Mouse (Mus musculus): ENCODE results near the gene Habp4.

The Habp4 gene

DNA sequence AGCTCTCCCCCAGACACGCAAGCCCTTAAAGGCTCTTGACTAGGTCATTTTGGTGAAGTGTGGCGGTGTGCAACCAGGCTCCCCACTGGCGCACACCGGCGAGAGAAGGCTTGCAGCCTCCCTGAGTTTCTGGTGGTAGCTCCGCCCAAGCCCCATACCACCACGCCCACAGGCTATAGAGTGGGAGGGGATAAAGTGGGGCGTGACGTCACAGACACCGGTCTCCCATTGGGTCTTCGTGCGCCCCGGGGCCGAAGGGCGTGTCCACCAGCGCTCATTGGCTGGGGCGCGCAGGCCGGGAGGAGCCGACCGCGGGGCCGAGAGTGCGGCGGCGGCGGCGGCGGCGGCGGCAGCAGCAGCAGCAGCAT, at the start of gene Habp4:
Habp4 (plus strand) TSS at position 277 of the 368 bp plus-strand sequence.
- DNase-seq (ENCODE audit: extremely low spot score) = peak; percentile 98

DNA sequence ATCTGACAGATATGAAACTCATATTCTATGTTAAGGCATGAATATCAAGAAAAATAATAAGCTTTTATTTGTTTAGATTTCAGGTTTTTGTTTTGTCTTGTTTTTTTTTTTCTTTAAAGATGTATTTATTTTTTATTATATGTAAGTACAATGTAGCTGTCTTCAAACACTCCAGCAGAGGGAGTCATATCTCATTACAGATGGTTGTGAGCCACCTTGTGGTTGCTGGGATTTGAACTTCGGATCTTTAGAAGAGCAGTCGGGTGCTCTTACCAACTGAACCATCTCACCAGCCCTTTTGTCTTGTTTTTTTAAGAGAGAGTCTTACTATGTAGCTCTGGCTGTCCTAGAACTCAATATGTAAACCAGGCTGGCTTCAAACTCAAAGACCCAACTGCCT, 44.2 kb upstream of the Habp4 start:
- no peak for DNase-seq (ENCODE audit: extremely low spot score)

DNA sequence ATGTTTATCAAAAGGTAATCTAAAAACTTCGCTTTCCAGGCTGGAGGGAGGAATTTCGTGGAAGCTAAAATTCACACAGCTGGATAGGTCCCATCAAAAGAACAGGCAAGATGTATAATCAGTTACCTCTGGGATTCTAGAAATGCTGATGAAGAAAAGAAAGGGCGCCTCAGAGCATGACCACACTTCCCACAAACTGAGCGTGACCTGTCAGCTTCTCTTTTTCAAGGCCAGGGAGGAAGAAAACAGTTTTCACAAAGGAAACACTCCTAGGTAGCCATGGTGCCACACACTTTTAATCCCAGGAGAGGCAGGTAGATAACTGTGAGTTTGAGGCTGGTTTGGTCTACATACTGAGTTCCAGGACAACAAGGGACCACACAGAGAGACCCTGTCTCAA, 40.9 kb upstream of the Habp4 start:
- no peak for DNase-seq (ENCODE audit: extremely low spot score)

DNA sequence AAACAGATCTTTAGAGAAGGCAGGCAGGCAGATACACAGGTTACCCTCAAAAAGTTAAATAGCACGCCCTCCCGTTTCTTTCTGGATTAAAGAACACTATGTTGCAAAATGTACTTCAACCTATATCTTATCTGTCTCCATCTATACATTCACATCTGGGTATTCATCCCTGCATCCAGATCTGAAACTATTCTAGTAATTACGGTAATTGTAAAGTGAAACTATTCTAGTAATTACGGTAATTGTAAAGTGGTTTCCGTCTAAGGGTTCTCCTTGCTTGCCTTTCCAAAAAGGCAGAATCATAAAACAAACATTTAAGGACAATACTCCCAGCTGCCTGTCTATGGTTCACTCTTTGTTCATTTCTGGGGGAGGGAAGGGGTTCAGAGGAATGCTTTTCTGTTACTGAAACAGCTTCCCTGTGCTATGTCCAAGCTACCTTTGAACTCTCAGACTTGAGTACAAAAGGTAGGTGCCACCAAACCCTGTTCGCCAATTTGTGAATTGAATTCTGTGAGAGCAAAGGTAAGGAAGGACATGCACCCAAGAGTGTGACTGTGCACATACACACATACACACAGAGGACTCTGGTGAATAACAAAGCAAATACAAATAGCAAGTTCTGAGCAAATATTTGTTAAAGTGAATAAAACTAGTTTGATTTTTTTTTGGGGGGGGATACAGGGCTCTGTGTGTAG, 38.0 kb upstream of the Habp4 start:
- no peak for DNase-seq (ENCODE audit: extremely low spot score)

DNA sequence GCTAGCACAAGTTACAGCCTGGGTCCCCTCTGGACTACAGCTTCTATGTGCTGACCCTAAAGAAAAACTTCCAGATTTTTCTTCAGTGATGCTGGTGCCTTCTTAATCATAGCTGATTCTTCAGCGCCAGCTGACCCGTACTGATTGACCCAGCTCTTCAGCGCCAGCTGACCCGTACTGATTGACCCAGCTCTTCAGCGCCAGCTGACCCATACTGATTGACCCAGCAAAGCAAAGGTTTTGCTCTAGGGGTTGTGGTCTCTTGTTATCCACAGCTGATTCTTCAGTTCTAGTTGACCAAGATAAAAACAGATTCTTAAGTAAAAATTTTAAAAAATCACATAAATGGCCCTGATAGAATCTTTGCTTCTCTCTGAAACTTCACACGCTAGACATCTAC, 36.7 kb upstream of the Habp4 start:
- DNase-seq (ENCODE audit: extremely low spot score) = no peak

DNA sequence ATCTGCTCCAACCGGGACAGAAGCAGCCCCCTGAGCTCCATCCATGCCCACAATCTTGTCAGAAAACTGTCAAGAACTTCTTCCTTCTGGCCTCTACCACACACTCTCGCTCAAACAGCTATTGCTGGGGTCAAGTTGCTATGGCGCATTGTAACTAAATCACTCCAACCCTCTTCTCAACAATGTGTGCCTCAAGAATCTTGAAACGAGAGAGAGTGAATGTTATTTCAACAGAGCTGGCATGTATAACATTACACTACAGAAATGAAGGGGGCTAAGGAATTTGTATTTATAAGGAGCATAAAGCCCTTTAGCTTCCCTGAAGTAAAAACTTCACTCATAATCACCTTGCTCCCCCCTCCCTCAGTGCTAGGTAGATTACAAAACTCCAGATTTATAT, 35.3 kb upstream of the Habp4 start:
- DNase-seq (ENCODE audit: extremely low spot score) = no peak

DNA sequence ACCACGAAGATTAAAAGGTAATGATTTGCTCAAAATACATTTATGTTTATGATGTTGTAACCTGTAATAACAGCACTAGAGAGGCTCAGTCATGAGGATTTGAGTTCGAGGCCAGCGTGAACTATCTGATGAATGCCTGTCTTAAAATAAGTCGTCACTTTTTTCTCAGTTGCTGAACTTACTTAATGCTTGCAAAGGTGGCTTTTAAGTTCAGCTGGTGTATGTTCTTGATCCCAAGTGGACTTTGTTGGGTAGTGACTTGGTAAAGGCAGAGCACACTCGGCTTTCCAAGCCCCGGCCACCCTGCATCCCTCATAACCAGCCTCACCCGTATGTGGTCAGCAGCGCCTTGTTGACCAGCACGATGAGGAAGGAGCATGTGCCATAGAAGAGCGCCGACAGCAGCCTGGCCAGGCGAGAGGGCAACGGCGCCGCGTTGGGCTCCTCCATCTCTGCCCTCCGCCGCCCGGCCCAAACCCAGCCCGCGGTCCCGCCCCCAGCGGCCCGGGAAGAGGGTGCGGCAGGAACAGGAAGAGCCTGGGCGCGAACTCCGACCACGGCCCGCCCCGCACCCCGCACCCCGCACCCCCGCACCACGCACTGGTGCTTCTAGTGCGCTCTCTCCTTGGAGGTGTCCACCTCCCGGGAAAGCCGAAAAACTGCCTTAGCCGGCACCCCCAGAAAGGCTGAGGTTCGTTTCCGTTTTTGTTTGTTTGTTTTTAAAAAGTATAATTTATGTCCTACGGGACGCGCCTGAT, 32.6 kb upstream of the Habp4 start, which contains the start of gene Slc35d2:
Slc35d2 (minus strand) TSS at position 511 of the 758 bp plus-strand sequence.
- peak; percentile 56 for DNase-seq (ENCODE audit: extremely low spot score)

DNA sequence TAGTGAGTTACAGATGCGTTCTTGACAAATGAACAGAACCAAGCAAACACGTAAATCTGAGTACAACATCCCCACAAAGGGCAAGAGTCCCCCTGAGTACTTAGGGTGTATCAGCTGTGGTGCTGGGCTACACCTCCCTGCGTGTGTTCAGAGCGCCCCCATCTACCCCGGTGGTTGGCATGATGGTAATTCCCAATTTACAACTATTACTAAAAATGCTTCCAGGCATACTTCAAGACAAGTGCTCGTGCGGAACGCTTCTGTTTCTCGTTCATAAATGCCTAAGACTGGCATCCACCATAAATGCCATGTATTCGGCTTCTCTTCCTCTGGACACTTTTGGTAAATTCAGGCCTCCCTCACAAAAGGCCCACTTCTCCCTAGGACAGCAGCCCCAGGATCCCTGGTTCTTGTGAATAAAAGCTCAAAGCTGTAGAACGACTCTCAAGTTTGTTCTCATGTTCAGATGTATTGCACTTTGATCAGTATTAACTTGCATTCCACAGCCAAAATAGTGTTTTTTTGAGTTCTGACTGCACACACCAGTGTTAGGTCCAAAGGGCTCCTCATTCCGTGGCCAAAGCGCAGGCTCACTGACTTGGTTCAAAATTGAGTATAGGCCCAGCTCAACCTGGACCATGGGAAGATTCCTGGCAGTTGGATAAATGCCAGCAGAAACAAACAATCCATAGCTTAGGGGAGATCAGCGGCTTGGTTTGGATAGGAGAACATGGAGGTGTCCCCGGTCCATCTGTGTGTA, 31.8 kb upstream of the Habp4 start:
- DNase-seq (ENCODE audit: extremely low spot score) = peak; percentile 46

DNA sequence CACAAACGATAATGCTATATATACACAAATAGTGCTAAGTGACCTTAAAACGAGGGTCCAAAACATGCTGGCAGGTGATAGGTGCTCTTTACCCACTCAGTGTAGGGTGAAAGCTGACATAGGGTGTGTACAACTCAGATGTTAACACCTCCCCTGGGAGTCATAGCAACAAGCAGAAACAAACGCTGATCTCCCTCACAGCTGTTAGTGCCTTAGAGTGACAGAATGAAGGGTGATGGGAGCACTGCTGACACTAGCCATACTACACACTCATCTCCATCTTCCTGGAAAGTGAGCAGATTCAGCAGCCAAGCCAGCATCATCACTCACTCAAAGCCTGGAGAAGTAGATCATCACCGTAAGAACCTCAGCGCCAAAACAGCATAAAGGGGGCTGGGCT, 11.5 kb upstream of the Habp4 start:
- DNase-seq (ENCODE audit: extremely low spot score) = no peak

DNA sequence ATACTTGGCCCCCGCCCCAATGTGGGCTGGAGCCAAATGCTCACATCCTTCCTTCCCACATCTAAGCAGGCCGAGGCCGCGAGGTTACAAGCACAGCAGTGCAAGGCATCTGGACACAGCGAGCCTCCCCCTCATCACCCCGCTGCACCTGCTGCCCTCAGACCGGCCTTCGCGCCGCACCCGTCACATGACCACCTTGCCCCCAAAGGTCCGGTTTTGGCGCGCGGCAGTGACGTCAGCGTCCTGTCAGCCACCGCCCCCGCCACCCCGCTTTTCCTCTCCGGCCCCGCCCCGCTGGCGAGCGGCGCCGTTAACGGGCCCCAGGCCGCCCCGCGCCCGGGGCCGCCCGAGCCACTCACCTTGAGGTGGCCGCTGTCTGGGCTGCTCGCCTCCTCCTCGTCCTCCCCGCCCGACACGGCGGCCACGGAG, 9.4 kb upstream of the Habp4 start:
- peak; percentile 87 for DNase-seq (ENCODE audit: extremely low spot score)

DNA sequence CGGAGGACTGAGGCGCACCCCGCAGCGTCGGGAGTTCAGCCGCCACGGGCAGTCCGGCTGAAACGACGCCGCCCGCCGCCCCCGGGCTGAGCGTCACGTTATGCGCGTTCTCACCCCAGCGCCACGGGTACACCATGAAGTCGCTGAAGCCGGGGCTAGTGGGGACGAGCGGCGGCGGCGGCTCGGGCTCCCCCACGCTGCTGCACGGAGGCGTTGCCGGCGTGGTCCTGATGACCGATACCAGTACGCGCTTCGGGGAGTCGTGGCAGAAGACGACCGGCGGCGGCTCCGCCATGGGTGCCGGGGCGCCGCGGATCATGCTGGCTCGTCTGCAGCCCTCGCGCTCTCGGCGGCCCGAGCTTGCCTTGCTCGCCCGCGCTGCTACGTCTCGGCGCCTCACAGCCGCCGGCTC, 8.9 kb upstream of the Habp4 start:
- no peak for DNase-seq (ENCODE audit: extremely low spot score)

DNA sequence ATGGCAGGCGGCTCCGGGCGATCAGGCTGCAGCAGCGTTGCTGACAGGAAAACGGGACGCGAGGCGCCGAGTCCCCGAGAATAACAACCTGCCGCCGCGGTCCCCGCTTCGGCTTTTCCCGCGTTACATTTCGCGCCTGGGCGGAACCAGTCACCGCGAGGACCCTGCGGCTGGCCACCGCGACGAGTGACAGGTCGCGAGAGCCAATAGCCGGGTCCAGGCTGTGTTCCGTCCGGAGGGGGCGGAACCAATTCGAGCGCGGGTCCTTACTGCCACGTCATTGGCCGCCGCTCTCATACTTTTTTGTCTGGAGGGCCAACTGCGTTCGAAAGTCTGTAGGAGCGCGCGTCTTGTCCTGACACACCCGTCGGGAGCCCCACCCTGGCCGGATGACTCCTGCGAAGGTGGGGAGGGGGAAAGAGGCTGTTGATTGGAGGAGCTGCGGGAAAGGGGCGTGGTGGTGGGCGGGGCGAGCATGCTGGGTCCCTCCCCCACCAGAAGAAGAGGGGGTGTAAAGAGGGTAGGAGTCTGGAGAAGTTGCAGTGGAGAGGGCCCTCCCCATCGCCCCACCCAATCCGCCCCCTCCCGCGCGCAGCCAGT, 8.4 kb upstream of the Habp4 start, which contains the start of gene Zfp367:
Zfp367 (minus strand) TSS at position 120 of the 600 bp plus-strand sequence.
- DNase-seq (ENCODE audit: extremely low spot score) = peak; percentile 99

DNA sequence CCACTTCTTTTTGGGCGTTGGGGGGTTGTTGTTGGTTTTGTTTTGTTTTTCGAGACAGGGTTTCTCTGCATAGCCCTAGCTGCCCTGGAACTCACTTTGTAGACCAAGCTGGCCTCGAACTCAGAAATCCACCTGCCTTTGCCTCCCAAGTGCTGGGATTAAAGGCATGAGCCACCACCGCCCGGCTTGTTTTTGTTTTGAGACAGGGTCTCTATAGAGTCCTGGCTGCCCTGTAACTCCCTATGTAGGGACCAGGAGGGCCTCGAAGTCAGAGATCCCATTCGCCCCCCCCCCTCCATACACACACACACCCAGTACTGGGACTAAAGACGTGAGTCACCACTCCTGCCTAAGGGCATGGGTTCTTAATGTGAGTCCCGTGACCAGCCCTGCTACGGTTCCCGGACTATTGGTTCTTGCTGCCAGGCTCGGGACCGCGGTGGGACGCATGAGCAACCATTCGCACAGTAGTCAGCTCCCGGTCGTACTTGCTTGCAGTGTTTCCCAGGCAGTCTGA, 7.8 kb upstream of the Habp4 start:
- peak; percentile 71 for DNase-seq (ENCODE audit: extremely low spot score)

DNA sequence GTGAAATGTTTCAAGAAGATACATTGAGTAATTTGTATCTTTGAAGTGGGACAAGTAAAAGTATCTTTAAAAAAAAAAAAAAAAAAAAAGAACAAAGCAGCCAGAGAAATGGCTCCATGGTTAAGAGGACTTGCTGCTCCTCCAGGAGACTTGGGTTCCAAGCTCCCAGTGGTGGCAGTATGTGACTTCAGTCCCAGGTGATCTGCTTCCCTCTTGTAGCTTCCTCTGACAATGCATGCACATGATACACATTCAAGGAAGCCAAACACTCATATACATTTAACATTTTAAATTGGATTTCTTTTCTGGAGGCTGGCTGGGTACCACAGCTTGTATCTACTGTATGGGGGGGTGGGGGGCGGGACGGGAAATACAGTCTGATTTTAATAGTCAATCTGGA, 7.0 kb upstream of the Habp4 start:
- no peak for DNase-seq (ENCODE audit: extremely low spot score)

DNA sequence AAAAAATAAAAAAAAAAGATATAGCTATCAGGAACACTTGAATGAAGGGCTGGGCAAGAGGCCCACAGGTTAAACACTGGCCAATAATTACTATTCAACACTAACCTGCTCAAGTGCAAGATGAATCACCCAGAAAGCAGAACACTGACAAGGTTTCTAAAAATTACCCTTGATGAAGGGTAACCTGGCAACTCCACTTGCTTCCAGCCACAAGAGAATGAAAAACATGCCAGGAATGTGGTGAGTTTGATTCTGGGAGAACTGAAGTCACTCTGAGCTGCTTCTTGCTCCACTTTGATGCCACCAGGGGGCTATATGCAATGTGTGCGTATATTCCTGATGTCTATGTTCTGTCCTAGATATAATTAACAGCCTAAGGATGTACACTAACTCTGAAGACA, 6.5 kb upstream of the Habp4 start:
- peak; percentile 58 for DNase-seq (ENCODE audit: extremely low spot score)

DNA sequence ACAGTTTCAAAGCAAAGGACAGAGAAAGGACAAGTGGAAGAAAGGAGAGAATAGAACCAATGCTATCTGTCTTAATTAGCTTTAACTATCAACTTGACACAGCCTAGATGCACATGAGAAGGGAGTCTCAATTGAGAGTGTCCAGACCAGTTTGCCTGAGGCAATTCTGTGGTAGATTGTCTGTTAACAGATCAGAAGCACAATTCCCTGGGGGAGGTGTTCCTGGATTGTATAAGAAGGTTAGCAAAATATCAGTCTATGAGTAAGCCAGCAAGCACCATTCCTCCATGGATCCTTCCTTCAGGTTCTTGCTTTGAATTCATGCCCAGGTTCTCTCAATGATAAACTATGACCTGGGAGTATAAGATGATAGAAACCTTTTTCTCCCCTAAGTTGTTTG, 4.7 kb upstream of the Habp4 start:
- DNase-seq (ENCODE audit: extremely low spot score) = no peak

DNA sequence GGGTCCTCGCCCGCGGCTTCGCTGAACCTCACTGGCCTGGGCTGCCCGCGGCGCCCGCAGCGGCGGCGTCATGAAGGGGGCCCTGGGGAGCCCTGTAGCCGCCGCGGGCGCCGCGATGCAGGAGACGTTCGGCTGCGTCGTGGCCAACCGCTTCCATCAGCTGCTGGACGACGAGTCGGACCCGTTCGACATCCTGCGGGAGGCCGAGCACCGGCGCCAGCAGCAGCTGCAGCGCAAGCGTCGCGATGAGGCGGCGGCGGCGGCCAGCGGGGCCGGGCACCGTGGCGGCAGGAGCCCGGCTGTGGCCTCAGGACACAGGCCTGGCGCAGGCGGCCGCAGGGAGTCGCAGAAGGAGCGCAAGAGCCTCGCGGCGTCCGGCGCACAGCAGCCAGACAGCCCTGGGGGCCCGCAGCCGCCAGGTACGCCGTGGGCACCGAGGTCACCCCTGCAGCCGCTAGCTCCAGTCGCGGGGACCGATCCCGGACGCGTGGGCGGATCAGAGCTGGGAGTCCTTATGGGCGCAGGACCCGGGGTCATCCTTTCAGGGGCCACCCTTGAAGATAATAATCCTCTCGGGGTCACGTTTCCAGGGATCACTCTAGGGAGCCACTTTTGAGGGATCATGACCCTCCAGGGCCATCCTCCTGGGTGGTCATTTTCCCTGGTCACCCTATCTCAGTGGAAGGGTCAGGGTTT, 440 bp downstream of the Habp4 start:
- no peak for DNase-seq (ENCODE audit: extremely low spot score)

DNA sequence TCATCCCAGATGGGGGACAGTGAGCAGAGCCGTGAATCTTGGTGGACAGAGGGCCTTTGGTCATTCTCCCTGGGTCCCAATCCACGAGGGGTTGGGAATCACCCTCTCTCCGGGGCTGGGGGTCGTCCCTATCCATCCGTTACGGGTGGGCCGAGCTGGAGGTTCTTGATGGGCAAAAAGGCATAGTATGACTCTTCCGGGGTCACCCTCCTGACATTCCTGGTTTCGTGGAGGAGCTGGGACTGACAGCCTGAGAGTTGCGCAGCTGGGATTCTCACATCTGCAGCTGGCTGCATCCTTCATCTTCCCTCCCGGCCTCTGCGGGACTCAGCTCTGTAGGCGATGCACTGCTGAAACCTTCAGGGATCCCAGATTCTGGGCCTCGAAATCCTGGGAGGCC, 1.0 kb downstream of the Habp4 start:
- DNase-seq (ENCODE audit: extremely low spot score) = peak; percentile 54

DNA sequence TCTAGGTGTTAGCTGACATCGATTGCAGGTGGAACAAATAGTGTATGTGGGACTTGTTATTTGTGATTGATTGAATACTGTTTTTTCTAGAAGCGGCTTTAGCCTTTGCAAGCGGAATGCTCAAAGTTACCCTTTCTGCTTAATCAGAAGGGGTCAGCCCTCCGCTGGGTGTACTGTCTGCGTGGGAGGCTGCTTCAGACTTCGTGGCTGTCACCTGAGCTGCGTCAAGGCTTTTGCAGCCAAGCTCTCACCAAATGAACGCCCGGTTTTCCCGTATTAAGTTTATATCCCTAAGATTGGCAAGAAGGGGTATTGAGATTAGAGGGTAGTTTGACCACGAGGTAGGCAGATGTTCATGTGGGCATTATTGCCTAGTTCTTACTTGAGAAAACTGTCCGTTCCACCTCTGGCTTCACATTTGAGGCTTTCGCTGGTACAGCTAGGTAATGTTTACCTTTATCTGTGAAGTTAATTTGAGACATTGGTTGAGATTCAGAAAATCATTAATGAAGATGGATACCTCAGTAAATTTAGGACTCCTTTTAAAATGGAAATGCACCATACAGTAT, 1.6 kb downstream of the Habp4 start:
- DNase-seq (ENCODE audit: extremely low spot score) = no peak

DNA sequence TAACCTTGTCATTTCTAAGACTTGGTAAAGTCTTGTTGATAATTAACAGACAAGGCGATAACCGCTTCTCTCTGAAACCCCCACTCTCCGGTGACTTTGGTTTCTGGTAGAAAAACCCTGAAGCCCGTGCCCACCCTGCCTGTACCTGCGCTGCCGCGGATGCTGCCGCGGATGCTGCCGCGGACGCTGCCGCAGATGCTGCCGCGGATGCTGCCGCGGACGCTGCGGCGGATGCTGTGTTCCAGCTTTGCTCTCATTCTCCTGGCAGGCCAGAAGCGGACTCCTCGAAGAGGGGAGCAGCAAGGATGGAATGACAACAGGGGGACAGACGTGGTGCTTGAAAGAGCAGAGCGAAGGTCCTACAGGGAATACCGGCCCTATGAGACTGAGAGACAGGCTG, 8.1 kb downstream of the Habp4 start:
- DNase-seq (ENCODE audit: extremely low spot score) = no peak

DNA sequence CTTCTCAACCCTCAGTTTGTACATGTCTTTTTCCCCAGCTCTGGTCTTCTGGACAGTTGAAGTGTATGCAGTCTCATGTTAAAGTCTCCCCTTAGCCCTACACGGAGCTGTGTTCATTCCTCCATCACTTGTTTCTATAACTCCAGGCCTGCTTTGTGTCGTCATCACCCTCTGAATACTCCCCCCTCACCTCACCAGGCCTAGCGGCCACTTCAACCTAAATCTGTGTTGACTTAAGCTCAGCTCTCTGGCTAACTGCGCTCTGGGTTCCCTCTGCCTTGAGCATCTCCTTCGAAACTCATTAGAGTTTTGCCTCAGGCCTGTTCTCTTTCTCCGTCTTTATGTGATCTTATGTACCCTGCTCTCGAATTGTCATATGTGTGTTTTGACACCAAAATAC, 16.4 kb downstream of the Habp4 start:
- DNase-seq (ENCODE audit: extremely low spot score) = no peak

Data from embryo, embryonic 9.5 days (tissue).